Mouse (Mus musculus) macrophage (primary cell): Measurements from ENCODE around the gene Gm26897. TPM values are rescaled to one million over a fixed set of nuclear protein-coding genes. Genes with fewer than 3 reads are reported as not detected.

Experiments
- H3K27ac ChIP-seq: fragments of 350-480 bp; formaldehyde crosslinking; 2 replicates; pipeline ENCODE4 v1.9.0; 2021
- H3K36me3 ChIP-seq: fragments of 350-480 bp; formaldehyde crosslinking; 2 replicates; pipeline ENCODE4 v1.9.0; 2021; ENCODE audit errors: inconsistent target
- H3K4me3 ChIP-seq: fragments of 350-480 bp; formaldehyde crosslinking; 2 replicates; pipeline ENCODE4 v1.9.0; 2021; ENCODE audit errors: inconsistent target
- H3K79me2 ChIP-seq: fragments of 350-480 bp; formaldehyde crosslinking; 2 replicates; pipeline ENCODE4 v1.9.0; 2021; ENCODE audit errors: inconsistent target
- WGBS: methylation state at CpG from one replicate; pipeline ENCODE4 v1.1.7; 2026; ENCODE audit warnings: inconsistent platforms; ENCODE audit not compliant: missing documents; 5-methylcytosine and 5-hydroxymethylcytosine counted together
- polyA plus RNA-seq: library from polyadenylated mRNA; stranded (reverse); fragments of 250-400 nt; gene quantifications from 3 replicates; pipeline ENCODE4 v1.2.4, GENCODE M21; 2018; ENCODE audit warnings: inconsistent platforms
- total RNA-seq, 78 experiments: library from RNA; depleted of rRNA; stranded (reverse); fragments of 250-400 nt; gene quantifications; 1 replicate in 9 of 78; 2 replicates in 24 of 78; 3 replicates in 43 of 78; 4 replicates in 2 of 78; pipeline ENCODE4 v1.2.4; 2018; ENCODE audit warnings: inconsistent platforms in 56 of 78

The Gm26897 gene
- total RNA-seq (2018; cell fraction: chromatin; rRNA removed) = not detected
- not detected for total RNA-seq (2018; cell fraction: cytosol; rRNA removed)
- not detected for total RNA-seq (2018; cell fraction: nucleus; rRNA removed)
- polyA plus RNA-seq = not detected in 3 replicates

- 76% methylated on average over 12 of the region's 12 CpGs for WGBS
- Histone ChIP-seq H3K27ac (no peak within 1 kb of the TSS), H3K79me2 (no peaks in the 10 kb centered on the region), H3K4me3 (no peak within 1 kb of the TSS), H3K36me3 (no peaks in the 10 kb centered on the region)
Observed at GRCm38 (mm10) chr5:111733851-111734250, at the start of gene Gm26897. Gm26897 (plus strand) TSS chr5:111733924.

DNA sequence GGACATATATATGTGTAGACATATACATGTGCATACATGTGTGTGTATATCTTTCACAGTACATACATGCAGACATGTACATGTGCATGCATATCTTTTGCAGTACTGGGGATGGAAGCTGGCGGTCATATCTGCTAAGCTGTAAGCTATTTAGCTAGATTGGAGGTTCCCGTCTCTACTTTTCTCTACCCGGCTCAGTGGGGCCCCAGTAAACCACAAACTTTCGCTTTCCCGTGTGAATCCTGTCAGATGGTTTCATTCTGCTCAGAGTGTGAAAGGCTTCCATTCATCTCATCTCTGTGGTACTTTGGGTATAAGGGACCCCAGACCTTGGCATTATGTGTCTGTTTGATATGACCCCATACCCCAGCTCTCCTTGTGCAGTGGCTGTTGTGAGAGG, 46.4 kb upstream of the Gm26897 start:
- Histone ChIP-seq H3K27ac (no peak overlapping the region), H3K4me3 (no peak overlapping the region), H3K36me3 (no peaks in the 10 kb centered on the region), H3K79me2 (no peaks in the 10 kb centered on the region)
- WGBS = 13% methylated on average over 5 of the region's 5 CpGs

- H3K4me3 ChIP-seq = no peak overlapping the region
- H3K27ac ChIP-seq = no peak overlapping the region
- WGBS = 90% methylated on average over 10 of the region's 10 CpGs
Observed at GRCm38 (mm10) chr5:111688584-111688983, 45.1 kb upstream of the Gm26897 start.

DNA sequence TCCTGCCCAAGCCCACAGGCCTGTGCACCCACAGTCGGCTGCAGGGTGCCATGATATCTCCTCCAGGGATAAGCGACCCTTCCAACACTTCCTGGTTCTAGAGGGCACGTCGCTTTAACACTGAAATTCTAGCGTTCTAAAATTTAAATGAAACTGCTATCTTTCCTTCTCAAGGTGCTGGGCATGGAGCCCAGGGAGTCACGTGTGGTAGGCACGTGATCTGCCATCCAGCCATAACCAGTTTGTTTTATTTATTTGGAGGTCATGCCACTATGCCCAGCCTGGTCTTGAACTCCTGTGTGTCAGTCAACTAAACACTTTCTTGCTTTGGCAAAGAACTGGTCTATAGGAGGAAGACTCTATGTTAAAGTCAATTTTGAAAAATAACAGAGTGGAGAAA, 35.7 kb upstream of the Gm26897 start:
- WGBS = 68% methylated on average over 7 of the region's 7 CpGs
- Histone ChIP-seq H3K36me3 (no peaks in the 10 kb centered on the region), H3K79me2 (no peaks in the 10 kb centered on the region), H3K27ac (no peak overlapping the region), H3K4me3 (no peak overlapping the region)

More at GRCm38 (mm10) chr5:111688584-111688983, 45.1 kb upstream of the Gm26897 start:
- H3K36me3 ChIP-seq = no peaks in the 10 kb centered on the region
- no peaks in the 10 kb centered on the region for H3K79me2 ChIP-seq

DNA sequence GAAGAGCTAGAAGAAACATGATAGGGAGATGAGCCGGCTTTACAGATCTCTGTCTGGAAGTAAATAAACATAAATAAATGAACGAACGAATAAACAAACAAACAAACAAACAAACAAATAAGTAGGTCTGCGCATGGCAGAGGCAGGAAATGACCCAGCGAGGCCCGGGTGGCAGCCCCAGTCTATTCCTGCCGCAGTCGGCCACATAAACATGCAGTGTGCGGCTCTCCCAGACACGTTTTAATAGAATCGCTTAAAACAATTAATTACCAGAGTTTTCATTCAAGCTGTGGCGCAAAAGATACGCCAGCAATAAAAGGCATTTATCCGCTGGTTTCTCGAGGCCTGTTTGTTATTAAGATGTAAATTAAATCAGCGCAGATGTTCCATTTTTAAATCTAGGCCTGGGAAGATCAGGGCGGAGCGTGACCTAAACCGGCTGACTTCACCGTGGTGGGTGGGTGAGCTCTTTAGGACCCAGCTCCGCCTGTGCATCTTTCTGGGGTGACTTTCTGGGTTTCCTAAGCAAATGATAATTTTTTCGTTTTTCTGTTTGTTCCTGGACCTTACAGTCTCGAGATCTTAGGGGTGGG, 33.9 kb upstream of the Gm26897 start:
- no peak overlapping the region for H3K4me3 ChIP-seq
- no peak overlapping the region for H3K27ac ChIP-seq
- WGBS = 92% methylated on average over 23 of the region's 23 CpGs
- H3K36me3 ChIP-seq = no peaks in the 10 kb centered on the region
- H3K79me2 ChIP-seq = no peaks in the 10 kb centered on the region

GRCm38 (mm10) chr5:111701634-111702329, 31.9 kb upstream of the Gm26897 start:
- WGBS = 44% methylated on average over 13 of the region's 31 CpGs

DNA sequence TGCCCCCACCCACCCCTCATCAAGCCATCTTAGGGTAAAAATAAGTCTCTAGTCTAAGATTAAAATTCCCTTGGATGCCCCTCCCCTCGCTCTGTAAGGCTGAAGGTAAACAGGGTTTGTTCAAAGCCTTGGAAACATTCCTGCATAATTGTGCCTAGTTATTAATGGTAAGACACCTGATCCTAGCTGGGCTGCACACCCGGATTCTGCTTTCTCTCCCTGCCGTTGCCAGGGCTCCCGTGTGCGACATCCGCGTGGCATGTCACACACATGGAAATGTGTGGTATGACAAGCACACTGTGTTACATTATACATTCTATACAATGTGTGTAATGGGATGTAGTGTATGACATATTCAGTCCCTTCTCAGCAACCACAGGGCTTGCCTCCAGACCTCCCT, 30.1 kb upstream of the Gm26897 start:
- Histone ChIP-seq H3K36me3 (no peaks in the 10 kb centered on the region), H3K27ac (no peak overlapping the region), H3K79me2 (no peaks in the 10 kb centered on the region), H3K4me3 (no peak overlapping the region)
- 93% methylated on average over 7 of the region's 7 CpGs for WGBS

More at GRCm38 (mm10) chr5:111701634-111702329, 31.9 kb upstream of the Gm26897 start:
- no peaks in the 10 kb centered on the region for H3K79me2 ChIP-seq
- no peak overlapping the region for H3K4me3 ChIP-seq
- no peaks in the 10 kb centered on the region for H3K36me3 ChIP-seq
- H3K27ac ChIP-seq = no peak overlapping the region

- H3K79me2 ChIP-seq = no peaks in the 10 kb centered on the region
- H3K4me3 ChIP-seq = no peak overlapping the region
- no peak overlapping the region for H3K27ac ChIP-seq
- H3K36me3 ChIP-seq = no peaks in the 10 kb centered on the region
- 92% methylated on average over 11 of the region's 11 CpGs for WGBS
Observed at GRCm38 (mm10) chr5:111704326-111704725, 29.4 kb upstream of the Gm26897 start.

DNA sequence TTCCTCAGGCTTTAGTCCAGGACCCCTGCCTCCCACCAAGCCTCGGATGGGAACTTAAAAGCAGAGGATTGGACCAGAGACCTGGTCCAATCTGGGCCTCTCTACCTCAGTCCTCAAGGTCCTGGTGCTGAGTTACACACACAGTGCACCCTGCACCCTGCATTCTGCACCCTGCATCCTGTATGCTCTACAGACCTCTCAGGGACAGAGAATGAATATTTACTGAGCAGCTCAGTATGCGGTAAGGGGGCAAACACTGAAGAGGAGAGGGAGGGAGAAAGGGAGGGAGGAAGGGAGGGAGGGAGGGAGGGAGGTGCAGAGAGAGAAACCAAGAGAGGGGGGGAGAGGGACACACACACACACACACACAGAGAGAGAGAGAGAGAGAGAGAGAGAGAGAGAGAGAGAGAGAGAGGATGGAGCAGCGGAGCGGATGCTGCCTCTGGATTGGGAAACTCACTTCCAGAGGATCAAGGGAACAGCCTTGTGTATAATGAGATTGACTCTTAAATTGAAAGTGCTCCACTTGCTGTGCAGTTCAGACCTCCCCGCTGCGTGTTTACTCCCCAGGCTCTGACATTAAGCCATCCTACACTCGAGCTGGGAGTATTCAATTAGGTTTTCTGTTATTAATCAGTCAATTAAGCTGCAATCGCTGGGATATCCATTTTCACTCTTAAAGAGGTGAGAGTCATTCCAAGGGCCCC, 24.4 kb upstream of the Gm26897 start:
- 77% methylated on average over 6 of the region's 8 CpGs for WGBS
- Histone ChIP-seq H3K4me3 (no peak overlapping the region), H3K79me2 (no peaks in the 10 kb centered on the region), H3K27ac (no peak overlapping the region), H3K36me3 (no peaks in the 10 kb centered on the region)

DNA sequence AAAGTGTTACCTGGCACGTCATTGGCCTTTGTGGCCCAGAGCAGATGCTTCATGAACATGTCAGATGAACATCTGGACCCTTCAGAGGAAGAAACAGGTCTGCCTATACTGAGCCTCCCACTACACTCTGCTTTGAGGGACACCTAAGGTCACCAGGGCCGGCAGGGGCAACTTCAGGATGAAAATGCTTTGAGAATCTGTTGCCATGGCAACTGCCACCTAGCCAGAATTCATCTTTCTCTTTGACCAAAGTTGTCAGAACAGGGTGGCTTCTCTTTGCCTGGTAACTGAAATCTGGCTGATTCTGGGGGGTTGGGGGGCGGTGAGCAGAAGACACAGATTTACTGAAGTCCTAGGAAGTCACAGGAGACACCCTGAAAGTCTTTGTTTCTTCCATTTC, 14.7 kb upstream of the Gm26897 start:
- Histone ChIP-seq H3K36me3 (no peaks in the 10 kb centered on the region), H3K4me3 (no peak overlapping the region), H3K27ac (no peak overlapping the region), H3K79me2 (no peaks in the 10 kb centered on the region)
- WGBS = 70% methylated on average over 3 of the region's 3 CpGs

GRCm38 (mm10) chr5:111720726-111721125, 13.0 kb upstream of the Gm26897 start:
- WGBS = 85% methylated on average over 9 of the region's 9 CpGs
- H3K79me2 ChIP-seq = no peaks in the 10 kb centered on the region
- no peak overlapping the region for H3K27ac ChIP-seq
- no peaks in the 10 kb centered on the region for H3K36me3 ChIP-seq
- H3K4me3 ChIP-seq = no peak overlapping the region

- Histone ChIP-seq H3K27ac (no peak overlapping the region), H3K36me3 (no peaks in the 10 kb centered on the region), H3K4me3 (no peak overlapping the region), H3K79me2 (no peaks in the 10 kb centered on the region)
- 53% methylated on average over 10 of the region's 10 CpGs for WGBS
Observed at GRCm38 (mm10) chr5:111724713-111725112, 9.0 kb upstream of the Gm26897 start.

DNA sequence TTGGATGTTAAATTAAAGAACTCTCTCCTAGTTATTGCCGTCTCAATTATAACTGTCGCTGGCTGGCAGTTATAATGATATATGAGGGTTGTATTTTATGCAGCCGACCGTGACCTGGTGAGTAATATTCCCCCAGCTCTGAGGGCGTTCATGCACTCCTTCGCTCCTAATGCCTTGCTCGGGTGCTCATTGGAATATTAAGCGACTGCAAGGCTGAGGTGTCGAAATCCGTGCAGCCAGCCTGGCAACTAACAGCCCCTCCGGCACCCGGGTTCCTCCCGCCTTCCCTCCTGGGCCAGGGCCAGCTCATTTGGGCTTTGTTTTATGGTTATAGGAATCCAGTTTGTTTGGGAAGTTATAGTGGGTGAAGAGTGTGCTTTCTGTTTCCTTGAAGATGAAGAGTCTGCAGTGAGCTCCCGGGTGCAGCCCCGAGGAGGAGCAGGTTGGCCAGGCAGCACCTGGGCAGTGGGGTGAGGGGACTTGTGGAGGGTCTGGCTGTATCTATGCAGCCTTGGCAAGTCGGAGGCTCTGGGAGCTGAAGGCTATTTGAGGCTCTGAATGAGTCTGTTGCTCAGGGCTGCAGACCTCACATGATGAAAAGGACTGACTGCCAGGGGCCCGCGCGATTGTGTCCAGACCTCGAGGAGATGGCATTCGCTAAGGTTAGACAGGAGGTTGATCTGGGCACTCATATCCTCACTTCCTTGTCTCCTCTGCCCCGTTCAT, 8.4 kb upstream of the Gm26897 start:
- Histone ChIP-seq H3K79me2 (no peaks in the 10 kb centered on the region), H3K4me3 (no peak overlapping the region), H3K36me3 (no peaks in the 10 kb centered on the region), H3K27ac (no peak overlapping the region)
- 84% methylated on average over 22 of the region's 22 CpGs for WGBS

- WGBS = 78% methylated on average over 4 of the region's 4 CpGs
Observed at GRCm38 (mm10) chr5:111728411-111728810, 5.3 kb upstream of the Gm26897 start.

More at GRCm38 (mm10) chr5:111728411-111728810, 5.3 kb upstream of the Gm26897 start:
- no peaks in the 10 kb centered on the region for H3K36me3 ChIP-seq
- no peak overlapping the region for H3K27ac ChIP-seq
- H3K79me2 ChIP-seq = no peaks in the 10 kb centered on the region
- H3K4me3 ChIP-seq = no peak overlapping the region
